Mouse (Mus musculus) bone marrow macrophage, adult 2 months (primary cell): ENCODE results near the gene Mndal.
"Not testable (repeated sequence)": the region's sequence is repeated elsewhere in the genome, so short reads cannot be mapped to it uniquely, and the experiment has no call there.

Experiments used
- CTCF ChIP-seq: IDR thresholded peaks from 2 replicates; pipeline ENCODE4 v1.5.1; 2012; ENCODE audit warnings: low read depth, mild to moderate bottlenecking, low read length, moderate library complexity
- POLR2A ChIP-seq: IDR thresholded peaks from 2 replicates; pipeline ENCODE4 v1.6.1; 2012; ENCODE audit warnings: mild to moderate bottlenecking, low read depth, low read length, borderline replicate concordance

DNA sequence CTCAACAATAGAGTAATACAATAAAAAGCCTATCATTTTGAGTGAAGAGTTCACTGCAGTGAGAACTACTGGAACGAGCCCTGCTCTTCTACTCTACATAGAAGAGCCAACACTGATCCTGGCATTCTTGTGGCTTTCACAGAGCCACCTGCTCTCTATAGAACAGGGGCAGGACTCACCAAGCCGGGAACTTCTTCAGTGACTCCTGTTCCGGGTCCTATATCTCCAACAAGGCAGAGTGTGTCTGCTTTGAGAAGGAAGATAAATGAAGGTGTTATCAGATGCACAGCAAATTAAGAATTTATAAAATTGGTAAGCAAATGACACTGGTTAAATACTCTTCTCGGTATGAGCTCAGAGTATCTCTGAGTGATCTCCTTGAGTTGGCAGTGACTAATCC, 96.1 kb downstream of the Mndal start:
- not testable (repeated sequence) for TF ChIP-seq CTCF, POLR2A
